Mouse (Mus musculus) cerebellum, adult 2 months (tissue): ENCODE measurements at regions not wholly inside any gene's neighbourhood (a gene's known extent, or its start where the extent isn't known, plus 50 kb on each side); places are given as distances from the start of the nearest gene placed in this dataset.

ENCODE experiments used
- CTCF ChIP-seq: fragments of 200-500 bp; IDR thresholded peaks from 2 replicates; pipeline ENCODE4 v1.5.1; 2011; ENCODE audit warnings: low read depth, mild to moderate bottlenecking, control low read depth, low read length, moderate library complexity, borderline replicate concordance; ENCODE audit not compliant: insufficient read depth
- POLR2A ChIP-seq: fragments of 200-500 bp; IDR thresholded peaks from 2 replicates; pipeline ENCODE4 v1.6.1; 2011; ENCODE audit warnings: low read length, control low read depth, borderline replicate concordance; ENCODE audit not compliant: insufficient read depth

DNA sequence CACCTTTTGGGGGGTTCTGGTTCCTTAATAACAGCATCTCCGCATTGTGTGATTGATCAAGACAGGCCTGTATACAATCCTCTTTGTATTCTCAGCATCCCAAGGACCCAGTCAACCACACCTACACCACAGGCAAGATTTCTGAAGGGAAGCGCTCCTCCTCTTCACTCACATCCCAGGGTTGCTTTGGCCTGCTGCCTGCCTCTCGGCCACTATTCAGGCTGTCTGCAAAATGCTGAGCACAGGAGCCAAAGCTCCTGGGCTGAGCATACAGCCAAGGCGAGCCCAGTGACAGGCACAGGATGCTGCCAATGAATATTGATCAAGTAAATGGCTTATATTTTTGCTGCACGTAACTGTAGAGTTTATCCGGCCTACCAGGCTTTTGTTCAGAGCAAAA, 56.9 kb upstream of the Gpr12 start:
- TF ChIP-seq CTCF, result no peak
- TF ChIP-seq POLR2A, result no peak
